Mouse (Mus musculus) ES-Bruce4 (cell line): ENCODE data around the gene D8Ertd738e. TPM values are rescaled to one million over a fixed set of nuclear protein-coding genes. Genes with fewer than 3 reads are reported as not detected.

Experiments
- H3K27ac ChIP-seq: 2 replicates; pipeline ENCODE4 v1.5.1; 2012; ENCODE audit warnings: low read length, inconsistent platforms; ENCODE audit not compliant: insufficient read depth
- H3K27me3 ChIP-seq: 2 replicates; pipeline ENCODE4 v1.6.1; 2012; ENCODE audit warnings: mild to moderate bottlenecking, low read length, inconsistent platforms; ENCODE audit not compliant: control insufficient read depth, poor library complexity, insufficient read depth, severe bottlenecking
- H3K36me3 ChIP-seq: 2 replicates; pipeline ENCODE4 v1.6.1; 2012; ENCODE audit warnings: inconsistent platforms, mild to moderate bottlenecking, low read length, moderate library complexity; ENCODE audit not compliant: control insufficient read depth, poor library complexity, insufficient read depth, severe bottlenecking
- H3K4me1 ChIP-seq: one replicate; pipeline ENCODE4 v1.8.1; 2011; ENCODE audit warnings: low read length; ENCODE audit not compliant: control insufficient read depth, insufficient read depth
- H3K4me3 ChIP-seq: 2 replicates; pipeline ENCODE4 v1.5.1; 2011; ENCODE audit warnings: low read depth, mild to moderate bottlenecking, low read length
- H3K9ac ChIP-seq: 2 replicates; pipeline ENCODE4 v1.6.1; 2012; ENCODE audit warnings: low read depth, mild to moderate bottlenecking, inconsistent platforms; ENCODE audit not compliant: poor library complexity, severe bottlenecking
- H3K9me3 ChIP-seq: replicated peaks from 2 replicates; pipeline ENCODE4 v1.6.1; 2012; ENCODE audit warnings: mild to moderate bottlenecking, low read length, inconsistent platforms; ENCODE audit not compliant: control insufficient read depth, poor library complexity, insufficient read depth, severe bottlenecking
- CTCF ChIP-seq: IDR thresholded peaks from one replicate; pipeline ENCODE4 v1.8.1; 2011; ENCODE audit warnings: low read depth, low read length
- EP300 ChIP-seq: IDR thresholded peaks from 2 replicates; pipeline ENCODE4 v1.6.1; 2011; ENCODE audit warnings: low read depth, low read length; ENCODE audit not compliant: insufficient read depth
- POLR2A ChIP-seq: IDR thresholded peaks from one replicate; pipeline ENCODE4 v1.8.1; 2011; ENCODE audit warnings: low read length; ENCODE audit not compliant: insufficient read depth
- polyA plus RNA-seq: library from polyadenylated mRNA; stranded (reverse); fragments of >200 nt; gene quantifications from 2 replicates; pipeline ENCODE4 v1.2.4, GENCODE M21; 2011; ENCODE audit warnings: low read depth; ENCODE audit not compliant: missing spikeins, insufficient read depth, insufficient read length

The D8Ertd738e gene
- polyA plus RNA-seq, 1 experiment = 90.6 TPM

GRCm38 (mm10) chr8:84207811-84208210 lies 41.7 kb downstream of the D8Ertd738e start:
- peak overlapping the region; percentile 5 for H3K27ac ChIP-seq
- peaks cover 24% of the 10 kb centered on the region for H3K36me3 ChIP-seq
- no peaks in the 10 kb centered on the region for H3K9me3 ChIP-seq
- no peak overlapping the region for H3K4me3 ChIP-seq
- TF ChIP-seq CTCF (no peak), POLR2A (no peak), EP300 (no peak)
- H3K9ac ChIP-seq = no peak overlapping the region
- H3K4me1 ChIP-seq = no peaks in the 10 kb centered on the region
- no peaks in the 10 kb centered on the region for H3K27me3 ChIP-seq

GRCm38 (mm10) chr8:84206666-84207065 lies 42.9 kb downstream of the D8Ertd738e start:
- Histone ChIP-seq H3K4me1 (no peaks in the 10 kb centered on the region), H3K27me3 (no peaks in the 10 kb centered on the region), H3K4me3 (no peak overlapping the region), H3K27ac (no peak overlapping the region), H3K36me3 (peaks cover 19% of the 10 kb centered on the region), H3K9me3 (no peaks in the 10 kb centered on the region), H3K9ac (no peak overlapping the region)
- TF ChIP-seq EP300 = no peak
- no peak for TF ChIP-seq CTCF
- no peak for TF ChIP-seq POLR2A

GRCm38 (mm10) chr8:84205073-84205472 lies 44.4 kb downstream of the D8Ertd738e start:
- peaks cover 11% of the 10 kb centered on the region for H3K36me3 ChIP-seq
- no peak overlapping the region for H3K9ac ChIP-seq
- H3K27me3 ChIP-seq = no peaks in the 10 kb centered on the region
- H3K4me1 ChIP-seq = no peaks in the 10 kb centered on the region
- H3K4me3 ChIP-seq = no peak overlapping the region
- no peak overlapping the region for H3K27ac ChIP-seq
- TF ChIP-seq EP300 (no peak), CTCF (no peak), POLR2A (no peak)
- H3K9me3 ChIP-seq = no peaks in the 10 kb centered on the region

- Histone ChIP-seq H3K4me3 (peak overlapping the region; percentile 64), H3K27me3 (no peaks in the 10 kb centered on the region), H3K27ac (peak overlapping the region; percentile 26), H3K36me3 (peaks cover 11% of the 10 kb centered on the region), H3K4me1 (no peaks in the 10 kb centered on the region), H3K9me3 (no peaks in the 10 kb centered on the region), H3K9ac (peak overlapping the region; percentile 96)
- no peak for TF ChIP-seq EP300
- no peak for TF ChIP-seq POLR2A
- no peak for TF ChIP-seq CTCF
These were observed 45.3 kb downstream of the D8Ertd738e start for GRCm38 (mm10) chr8:84203975-84204772.

- H3K9ac ChIP-seq = peak overlapping the region; percentile 96
- H3K4me3 ChIP-seq = peak overlapping the region; percentile 64
- no peaks in the 10 kb centered on the region for H3K4me1 ChIP-seq
- H3K27me3 ChIP-seq = no peaks in the 10 kb centered on the region
- H3K36me3 ChIP-seq = peaks cover 3% of the 10 kb centered on the region; the same call in 1 of the 2 replicates
- no peaks in the 10 kb centered on the region for H3K9me3 ChIP-seq
- no peak for TF ChIP-seq POLR2A
- H3K27ac ChIP-seq = peak overlapping the region; percentile 26
These were observed 46.3 kb downstream of the D8Ertd738e start for GRCm38 (mm10) chr8:84202938-84203917.

DNA sequence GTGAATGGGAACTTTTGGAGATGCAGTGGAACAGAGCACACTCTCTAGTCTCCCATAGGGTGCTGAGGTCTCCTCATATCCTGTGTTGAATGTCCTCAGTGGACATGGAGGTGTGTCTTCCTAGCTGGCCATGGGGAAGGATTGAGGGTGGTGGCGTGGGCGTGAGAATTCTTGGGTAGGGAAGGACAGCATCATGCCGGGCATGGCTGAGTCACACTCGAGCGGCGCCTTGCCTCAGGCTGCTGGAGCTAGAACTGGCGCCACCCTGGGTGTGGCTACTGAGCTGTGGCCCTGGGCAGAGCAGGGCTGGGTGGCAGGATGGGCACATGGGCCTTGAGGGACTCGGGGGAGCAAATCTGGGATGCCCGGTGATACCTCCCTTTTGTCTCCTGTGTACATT lies 47.1 kb downstream of the D8Ertd738e start:
- Histone ChIP-seq H3K27me3 (no peaks in the 10 kb centered on the region), H3K4me1 (no peaks in the 10 kb centered on the region), H3K9ac (peak overlapping the region; percentile 96), H3K4me3 (peak overlapping the region; percentile 94), H3K27ac (no peak overlapping the region), H3K36me3 (peaks cover 3% of the 10 kb centered on the region; the same call in 1 of the 2 replicates), H3K9me3 (no peaks in the 10 kb centered on the region)
- no peak for TF ChIP-seq CTCF
- TF ChIP-seq EP300 = no peak
- no peak for TF ChIP-seq POLR2A
